Mouse (Mus musculus) activated CD4-positive, CD25-positive, alpha-beta regulatory T cell, adult 4 months (primary cell): ENCODE measurements around the gene Pcca. TPM values are rescaled to one million over a fixed set of nuclear protein-coding genes. Genes with fewer than 3 reads are reported as not detected.

Source experiments
- ATAC-seq: one replicate; pipeline ENCODE4 v1.8.0; 2017
- polyA plus RNA-seq, 2 experiments: library from polyadenylated mRNA; unstranded; fragments of 100-300 nt; shearing (Covaris generic); gene quantifications; one replicate each; pipeline ENCODE4 v1.2.1; 2017

Gene Pcca
- polyA plus RNA-seq, 2 experiments from 2014 or later, result 11.5 to 19.5 TPM

DNA sequence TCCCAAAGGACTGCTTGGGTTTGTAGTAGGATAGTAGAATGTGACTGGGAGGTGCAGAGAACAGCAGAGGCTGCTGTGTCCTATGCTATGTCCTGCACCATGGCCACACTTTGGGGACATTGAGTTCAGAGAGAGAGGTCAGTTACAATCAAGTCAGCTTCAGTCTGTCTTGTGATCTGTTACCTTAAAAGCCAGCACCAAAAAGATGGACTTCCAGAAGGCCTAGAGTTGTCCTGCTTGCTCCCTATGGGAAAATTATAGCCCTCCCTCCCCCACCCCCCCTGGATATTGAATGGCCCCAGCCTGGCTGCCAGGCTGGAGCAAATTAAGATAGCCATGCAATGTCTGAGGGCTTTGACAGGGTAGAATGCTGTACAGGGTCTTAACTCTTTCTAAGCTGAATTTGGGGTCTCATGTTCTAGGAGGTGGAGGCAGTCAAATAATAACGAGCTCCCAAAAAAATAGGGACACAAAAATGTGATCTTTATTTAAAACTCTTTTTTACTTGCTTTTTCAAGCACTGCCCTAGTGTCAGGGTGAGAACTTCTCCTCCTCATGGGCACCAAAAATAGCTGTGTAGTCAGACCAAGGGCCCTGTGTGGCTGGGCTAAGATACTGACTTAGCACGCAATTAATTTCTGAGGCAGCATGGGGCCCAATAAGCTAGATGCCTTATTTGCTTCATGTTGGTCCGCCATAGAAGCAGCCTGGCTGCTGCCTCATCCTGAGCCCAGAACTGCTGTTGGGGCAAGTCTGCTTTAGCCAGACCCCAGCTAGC lies 353.8 kb downstream of the Pcca start:
- no peak for ATAC-seq

DNA sequence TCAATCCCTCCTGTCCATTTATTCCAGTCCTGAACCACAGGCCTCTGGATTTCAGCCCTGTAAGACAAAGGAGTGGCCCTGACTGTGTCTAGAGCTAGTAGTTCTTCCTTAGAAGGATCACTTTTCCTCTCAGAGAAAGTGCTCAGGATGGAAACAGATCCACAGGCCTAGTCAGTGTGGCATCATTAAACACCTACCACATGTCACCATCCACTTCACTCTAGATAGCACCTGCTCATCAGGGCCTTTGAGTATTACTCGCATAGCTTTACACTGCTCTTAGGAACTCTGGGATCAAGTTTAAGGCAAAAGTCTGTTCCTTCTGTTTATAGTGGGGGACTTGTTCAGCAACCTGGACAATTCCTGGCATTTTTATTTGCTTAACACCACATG lies 354.4 kb downstream of the Pcca start:
- ATAC-seq, result no peak

DNA sequence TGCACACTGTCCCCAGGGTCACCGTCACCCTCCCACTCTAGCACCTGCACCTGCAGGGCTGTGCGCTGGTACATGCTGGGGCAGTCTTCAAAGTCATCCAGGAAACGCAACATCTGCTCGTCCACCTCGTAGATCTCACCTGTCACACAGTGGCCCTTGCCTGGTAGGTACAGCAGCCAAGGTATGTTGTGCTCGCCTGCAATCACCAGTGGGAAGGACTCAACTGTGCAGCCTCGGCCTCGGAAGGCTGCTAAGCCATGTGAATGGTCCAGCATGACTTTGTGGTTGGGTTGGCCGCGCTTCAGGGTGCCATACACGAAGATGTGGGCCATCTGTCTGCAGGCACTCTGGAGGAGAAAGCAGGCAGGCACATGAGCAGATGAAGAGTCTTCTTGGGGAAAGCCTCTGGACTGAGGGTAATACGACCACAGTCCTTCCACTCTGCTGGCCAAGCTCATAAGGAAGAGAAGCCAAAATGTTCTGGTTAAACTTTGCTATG lies 357.4 kb downstream of the Pcca start:
- ATAC-seq, result no peak

DNA sequence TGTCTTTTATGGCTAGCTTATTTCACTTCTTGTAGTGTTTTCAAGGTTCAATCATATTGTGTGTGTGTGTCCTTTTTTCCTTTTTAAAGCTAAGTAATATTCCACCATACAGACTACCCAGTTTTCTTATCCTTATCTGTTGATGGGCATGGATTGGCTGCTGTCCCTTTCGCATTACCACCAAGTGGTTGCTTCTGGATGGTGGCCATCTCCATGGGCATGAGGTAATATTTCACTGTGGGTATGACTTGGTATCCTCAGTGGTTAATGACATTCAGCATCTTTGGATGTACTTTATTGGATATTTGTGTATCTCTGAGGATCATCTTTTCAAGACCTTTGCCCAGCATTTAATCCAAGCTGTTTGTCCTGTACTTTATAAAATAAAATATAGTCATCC lies 362.0 kb downstream of the Pcca start:
- no peak for ATAC-seq

DNA sequence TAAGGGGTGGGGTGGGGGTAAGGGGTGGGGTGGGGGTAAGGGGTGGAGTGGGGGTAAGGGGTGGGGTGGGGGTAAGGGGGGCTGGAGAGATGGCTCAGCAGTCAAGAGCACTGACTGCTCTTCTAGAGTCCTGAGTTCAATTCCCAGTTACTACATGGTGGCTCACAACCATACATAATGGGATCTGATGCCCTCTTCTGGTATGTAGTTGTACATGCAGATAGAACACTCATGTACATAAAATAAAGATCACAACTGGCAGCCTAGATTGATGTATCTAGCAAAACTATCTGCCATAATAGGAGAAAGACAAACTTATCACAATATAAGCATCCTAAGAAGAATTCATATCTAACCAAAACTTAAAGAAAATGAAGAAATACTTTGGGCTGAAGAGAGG lies 364.4 kb downstream of the Pcca start:
- ATAC-seq, result no peak

DNA sequence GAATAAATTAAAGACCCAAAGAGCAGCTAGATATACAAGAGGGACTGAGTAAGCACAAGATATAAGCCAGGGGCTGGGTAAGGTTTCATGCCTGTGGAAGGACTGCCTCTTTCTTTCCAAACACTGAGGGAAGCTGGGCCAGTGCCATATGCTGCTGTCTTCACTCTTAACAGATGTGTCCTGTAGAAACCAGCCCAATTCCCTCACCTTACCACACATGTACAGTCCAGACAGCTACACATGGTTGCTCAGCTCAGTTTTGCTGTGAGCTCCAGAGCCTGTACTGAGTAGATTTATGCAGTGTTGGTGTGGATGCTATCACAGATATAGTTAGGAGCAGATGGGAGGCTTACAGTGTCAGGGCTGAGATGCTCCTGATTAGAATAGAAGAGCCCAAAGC lies 366.6 kb downstream of the Pcca start:
- no peak for ATAC-seq

DNA sequence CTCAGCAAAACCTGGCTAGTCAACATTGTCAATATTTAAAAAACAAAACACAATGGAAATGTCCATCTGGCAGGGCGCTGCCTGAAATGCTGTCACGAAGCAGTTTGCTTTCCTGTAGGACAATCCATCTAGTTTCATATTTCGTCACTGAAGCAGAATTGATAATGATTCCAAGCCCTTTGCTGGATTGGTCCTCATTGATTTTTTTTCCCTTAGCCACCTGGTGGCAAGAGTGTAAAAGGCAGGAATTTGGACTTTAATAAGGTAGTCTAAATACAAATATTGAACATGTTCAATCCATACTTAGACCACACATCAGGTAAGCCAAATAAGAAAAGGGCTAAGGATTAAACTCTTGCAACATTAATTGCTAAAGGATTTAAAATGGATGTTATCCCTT lies 367.1 kb downstream of the Pcca start:
- ATAC-seq, result no peak

DNA sequence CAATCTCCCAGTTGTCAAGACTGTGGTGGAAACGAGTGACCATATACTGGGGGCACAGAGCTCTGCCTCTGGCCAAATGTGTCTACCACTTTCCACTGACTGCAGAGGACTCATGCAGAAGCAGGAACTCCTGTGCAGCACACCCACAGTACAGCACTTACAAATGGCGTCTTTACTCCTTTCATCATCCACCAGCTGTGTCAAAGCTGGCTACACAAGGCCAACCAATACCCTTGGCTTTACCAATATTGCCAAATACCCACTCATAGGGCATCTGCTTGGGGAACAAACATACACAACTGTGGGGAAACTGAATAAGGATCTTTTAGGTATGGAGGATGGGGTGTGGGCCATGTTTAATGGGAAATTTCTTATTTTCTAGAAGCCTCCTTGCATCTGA lies 367.6 kb downstream of the Pcca start:
- ATAC-seq, result peak; percentile 28

DNA sequence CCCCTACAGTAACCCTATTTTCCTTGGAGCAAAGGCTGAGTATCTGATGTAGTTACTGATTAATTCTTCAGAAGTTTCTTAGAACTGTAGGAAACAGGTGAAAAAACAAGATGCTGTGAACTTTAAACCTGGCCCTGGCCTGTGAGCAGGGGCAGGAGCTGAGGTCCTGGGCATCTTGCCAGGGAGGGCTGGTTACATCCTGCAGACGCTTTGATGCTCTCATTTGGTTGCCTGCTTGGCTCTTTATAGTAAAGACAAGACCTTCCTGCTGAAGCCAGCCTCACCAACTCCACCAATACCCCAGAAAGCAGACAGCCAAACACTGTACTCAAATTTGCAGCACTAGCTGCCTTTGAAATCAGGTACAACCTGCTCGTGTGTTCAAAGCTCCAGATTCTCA lies 368.0 kb downstream of the Pcca start:
- ATAC-seq, result peak; percentile 98

DNA sequence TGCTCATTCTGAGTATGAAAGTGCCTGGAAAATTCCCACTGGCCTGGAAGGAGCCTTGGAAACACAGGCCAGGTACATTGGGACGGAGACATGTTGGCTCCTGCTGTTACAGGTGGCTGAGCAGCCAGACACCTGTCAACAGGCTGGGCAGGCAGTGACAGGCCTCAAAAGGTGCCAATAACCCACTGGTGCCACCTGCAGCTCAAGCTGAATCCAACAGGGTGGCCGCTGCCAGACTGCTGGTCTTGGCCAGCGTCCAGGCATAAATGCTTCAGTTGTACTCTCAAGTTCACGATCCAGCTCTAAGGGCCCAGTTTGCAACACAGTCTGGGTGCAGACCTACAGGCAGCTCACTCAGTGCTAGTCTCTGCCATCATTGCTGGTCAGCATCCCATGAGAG lies 368.8 kb downstream of the Pcca start:
- no peak for ATAC-seq

DNA sequence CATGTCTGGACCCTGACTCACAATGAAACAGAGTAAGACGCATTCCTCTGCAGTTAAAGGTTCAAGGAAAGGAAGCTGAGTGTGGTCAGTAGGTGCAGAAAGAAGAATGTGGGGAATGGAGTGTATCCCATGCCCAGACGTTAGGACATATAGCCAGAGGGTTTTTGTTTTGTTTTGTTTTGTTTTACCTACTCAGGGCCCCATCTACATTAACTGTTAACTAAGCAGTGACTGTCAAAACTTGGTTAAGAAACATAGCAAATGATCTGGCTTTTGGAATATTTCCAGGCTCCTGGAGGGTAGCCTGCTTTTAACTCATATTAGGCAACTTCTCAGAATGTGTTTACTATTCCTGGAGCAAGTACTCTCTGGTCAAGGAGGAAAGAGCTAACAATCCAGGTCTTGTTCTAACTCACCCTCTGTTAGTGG lies 369.8 kb downstream of the Pcca start:
- no peak for ATAC-seq

DNA sequence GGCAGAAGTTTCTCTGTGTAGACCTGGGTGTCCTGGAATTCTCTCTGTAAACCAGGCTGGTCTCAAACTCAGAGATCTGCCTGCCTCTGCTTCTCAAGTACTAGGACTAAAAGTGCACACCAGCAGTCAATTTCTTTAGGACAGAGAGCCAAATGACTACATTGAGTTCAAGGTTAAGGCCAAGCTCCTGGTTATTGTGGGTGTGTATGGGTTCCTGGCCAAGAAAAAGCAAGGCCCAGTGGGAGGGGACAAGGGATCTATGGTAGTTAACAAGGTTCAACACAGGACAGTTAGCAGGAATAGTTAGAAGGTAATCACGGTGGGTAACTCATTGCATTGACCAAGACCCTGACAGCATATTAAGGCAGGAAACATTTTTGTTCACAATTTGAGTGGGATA lies 370.9 kb downstream of the Pcca start:
- no peak for ATAC-seq

DNA sequence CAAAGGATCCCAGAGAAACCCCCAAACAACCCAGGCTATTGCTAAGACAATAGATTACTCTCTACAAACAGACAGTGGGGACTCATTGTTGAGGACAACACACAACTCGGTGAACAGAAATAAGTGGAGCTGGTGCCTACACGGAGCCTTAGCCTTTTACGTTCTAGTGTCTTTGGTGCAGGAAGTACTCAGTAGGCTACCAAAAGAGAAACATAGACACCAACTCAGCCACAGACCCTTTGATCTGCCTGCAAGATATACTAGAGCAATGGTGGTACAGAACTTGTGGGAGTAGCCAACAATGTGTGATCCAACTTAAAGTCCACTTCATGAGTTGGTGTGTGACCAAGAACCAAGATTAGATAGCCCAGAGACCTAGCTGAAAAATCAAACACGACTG lies 374.0 kb downstream of the Pcca start:
- peak; percentile 69 for ATAC-seq

DNA sequence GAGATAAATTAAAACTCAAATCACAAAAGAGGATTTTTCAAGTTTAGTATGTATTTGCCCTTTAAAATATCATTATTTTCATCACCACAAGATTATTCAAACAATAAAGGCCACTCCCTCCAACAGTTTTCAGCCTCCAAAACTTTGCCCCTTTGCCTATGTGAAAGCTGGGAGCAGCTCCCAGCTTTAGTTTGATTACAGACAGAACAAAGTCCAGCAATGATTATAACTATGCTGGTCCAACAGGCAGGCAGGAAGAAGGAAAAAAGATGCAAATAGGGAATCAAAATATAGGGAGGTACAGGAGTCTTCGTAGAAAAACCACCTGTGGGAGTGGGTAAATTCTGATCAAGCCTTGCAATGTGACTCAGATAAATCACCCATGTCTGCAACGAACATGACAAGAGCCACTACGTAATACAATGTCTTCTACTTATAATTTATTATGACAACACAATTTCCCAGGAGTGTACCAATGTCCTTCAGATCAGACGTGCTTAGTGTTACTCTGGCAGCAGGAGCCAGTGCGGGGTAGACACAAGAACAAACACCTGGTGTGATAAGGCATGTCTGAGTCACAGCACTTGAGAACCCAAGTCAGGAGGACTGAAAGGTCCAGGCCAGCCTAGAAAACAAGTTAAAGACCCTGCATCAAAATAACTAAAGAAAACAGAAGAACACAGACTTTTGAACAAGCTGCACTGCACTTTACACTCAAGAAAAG lies 375.4 kb downstream of the Pcca start:
- ATAC-seq, result no peak

DNA sequence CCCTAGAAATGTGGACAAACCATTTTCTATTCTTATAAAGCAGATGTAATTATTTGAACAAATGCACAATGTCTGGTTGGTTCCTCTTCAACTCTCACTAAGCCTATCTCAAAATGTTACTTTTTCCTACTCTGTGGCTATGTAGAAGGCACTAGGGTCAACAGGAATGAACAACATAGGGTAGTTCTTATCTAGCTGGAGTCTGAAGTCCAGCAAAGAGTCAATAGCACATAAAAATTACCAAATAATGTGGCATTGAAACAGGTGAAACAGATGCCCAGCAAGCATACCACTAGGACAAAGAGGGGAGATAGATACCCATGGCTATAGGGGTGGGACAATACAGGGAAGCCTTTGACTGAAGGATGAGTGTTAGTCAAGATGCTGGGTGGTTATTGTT lies 377.1 kb downstream of the Pcca start:
- no peak for ATAC-seq

DNA sequence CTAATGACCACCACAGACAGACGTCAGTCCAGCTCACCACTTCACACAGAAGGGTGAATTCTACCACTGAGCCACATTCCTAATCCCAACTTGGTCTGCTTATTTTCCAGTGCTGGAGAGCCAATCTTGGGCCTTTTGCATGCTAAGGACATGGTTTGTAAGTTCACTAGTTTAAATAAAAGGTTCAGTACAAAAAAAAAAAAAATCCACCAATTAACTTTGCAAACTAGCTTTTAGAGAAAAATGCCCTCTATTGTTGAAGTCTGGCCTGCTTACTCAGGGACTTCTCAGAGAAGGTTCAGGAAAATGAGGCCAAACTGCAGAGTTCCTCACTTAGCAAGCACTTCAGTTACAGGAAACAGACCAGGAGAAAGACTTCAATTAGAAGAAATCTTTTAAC lies 378.0 kb downstream of the Pcca start:
- ATAC-seq, result no peak

DNA sequence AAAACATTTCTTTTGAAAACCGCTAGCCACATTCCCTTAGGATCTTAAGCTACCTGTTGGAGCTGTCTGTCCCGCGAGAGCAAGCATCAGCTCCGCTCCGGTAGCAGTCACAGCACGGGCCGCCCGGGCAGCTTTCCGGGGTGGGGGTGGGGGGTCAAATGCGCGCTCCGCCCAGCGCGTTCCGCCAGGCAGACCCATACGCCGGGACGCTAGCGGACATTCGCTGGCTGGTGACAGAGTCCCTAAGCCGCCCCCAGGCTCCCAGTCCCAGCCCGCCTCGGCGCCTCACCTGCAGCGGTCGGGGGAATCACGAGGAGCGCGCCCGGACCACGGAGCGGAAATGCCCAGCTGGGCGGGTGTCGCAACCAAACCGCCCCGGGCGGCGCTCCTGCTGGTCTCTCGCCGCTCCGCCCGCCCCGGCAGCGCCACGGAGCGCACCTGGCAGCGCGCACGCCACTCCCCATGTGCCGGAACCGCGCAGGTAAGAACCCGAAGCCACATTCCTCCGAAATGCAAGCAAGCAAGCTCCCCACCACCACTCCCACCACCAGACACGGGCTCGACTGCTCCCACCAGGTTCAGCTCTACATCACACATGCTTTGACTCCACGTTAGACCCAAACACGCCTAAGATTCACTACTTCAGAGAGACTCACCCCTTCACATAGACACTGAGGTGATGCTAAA lies 378.8 kb downstream of the Pcca start:
- peak; percentile 74 for ATAC-seq

DNA sequence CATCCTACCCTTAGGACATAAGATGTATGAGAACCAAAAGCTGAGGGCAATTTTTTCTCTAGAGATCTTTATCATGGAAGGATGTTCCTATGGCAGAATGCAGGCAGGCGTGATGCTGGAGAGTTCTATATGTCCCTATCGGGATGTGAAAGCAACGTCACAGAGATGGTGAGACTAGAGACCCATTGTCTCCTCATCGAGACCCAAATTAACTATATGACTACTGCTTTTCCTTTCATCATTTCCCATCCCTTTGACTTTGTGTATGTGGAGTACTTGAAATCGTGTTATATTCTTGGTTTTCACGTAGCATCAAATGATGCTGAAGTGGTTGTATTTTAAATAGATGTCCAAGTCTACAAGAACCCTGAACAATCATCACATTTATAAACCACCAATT lies 379.5 kb downstream of the Pcca start, which contains the start of gene Ggact:
Gene Ggact (minus strand): TSS at position 101 of the 400 bp plus-strand sequence.
- no peak for ATAC-seq

DNA sequence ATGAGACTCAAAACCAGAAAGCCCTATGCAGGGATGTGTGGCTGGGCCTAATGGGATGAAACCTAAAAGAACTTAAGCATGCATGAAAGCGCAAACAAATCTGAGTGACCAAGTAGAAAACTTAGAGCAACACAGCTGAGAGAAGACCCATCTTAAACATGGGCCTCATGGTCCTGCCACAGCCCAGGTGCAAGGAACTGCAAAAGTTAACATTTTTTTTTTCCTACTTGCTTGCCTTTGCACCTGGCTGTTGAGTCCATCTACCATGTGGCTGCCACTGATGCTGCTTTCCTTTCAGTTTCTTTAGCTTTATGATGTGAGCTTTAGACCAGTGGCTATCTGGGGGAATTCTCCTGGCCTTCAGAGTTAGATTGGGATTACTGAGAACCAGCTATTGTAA lies 383.6 kb downstream of the Pcca start:
- no peak for ATAC-seq

DNA sequence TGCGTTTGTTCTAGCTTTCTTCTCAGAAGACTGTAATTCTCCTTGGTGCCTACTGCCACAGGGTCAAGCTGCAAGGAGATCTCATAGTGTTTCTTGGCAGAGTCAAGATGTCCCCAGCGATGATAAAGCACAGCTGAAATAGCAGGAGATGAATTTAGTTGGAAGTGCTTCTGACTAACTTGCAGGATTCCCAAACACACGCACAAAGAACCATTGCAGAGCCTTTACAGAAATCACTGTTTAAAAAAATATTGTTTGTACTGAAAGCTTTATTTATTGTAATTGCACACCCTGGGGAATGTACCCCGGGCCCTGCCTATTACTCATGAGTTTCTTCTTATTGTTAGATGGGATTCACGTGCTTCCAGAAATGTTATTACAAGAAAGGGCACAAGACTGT lies 385.9 kb downstream of the Pcca start:
- no peak for ATAC-seq

DNA sequence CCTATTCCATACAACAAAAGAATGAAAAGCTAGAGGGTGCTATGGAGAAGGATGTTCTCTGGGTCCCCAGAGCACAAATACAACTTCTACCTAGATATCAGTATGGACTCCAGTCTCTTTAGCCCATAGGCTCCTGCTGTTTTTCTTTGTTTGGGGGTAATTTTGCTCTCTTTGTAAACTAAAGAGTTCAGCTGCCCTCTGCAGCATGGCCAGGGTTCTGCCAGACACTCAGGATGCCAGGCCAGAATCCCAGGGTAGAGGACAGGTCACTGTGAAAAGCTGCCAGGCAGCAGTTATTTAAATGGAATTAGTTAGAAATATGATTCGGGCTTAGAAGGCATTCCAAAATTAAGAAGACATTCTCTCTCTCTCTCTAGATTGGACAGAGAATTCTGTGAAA lies 402.3 kb downstream of the Pcca start:
- no peak for ATAC-seq
